Mouse (Mus musculus) lung, postnatal 36 days (tissue): ENCODE results near the gene BC067074.

Experiments
- DNase-seq: peaks from one replicate; pipeline ENCODE4 v3.0.0; 2022; ENCODE audit warnings: mixed read lengths

The BC067074 gene

GRCm38 (mm10) chr13:113324241-113324640, 31.3 kb downstream of the BC067074 start:
- no peak for DNase-seq

- no peak for DNase-seq
These were observed 32.7 kb downstream of the BC067074 start for GRCm38 (mm10) chr13:113325678-113326077.

- no peak for DNase-seq
These were observed 39.3 kb downstream of the BC067074 start for GRCm38 (mm10) chr13:113332256-113332655.

DNA sequence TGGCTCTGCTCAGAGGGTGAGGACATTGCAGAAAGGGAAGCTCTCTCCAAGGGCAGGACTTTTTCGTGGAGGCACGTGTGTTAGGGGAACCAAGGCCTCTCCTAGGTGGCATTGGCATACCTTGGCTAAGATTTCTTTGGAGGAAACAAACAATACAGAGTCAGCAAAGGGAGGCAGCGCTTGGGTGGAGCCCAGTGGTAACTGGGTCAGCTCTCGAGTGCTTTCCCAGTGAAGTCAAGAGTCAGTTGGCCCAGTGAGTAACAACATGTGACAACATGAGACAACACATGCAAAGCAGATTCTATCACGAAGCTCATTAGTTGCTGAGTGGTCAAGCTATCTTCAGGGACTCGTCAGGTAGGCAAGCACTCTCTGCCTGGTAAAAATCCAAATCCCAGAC, 40.4 kb downstream of the BC067074 start:
- DNase-seq, result peak; percentile 35

GRCm38 (mm10) chr13:113333931-113334330, 41.0 kb downstream of the BC067074 start:
- DNase-seq, result no peak

GRCm38 (mm10) chr13:113334773-113335172, 41.8 kb downstream of the BC067074 start:
- no peak for DNase-seq

- peak; percentile 87 for DNase-seq
These were observed 44.4 kb downstream of the BC067074 start for GRCm38 (mm10) chr13:113337223-113337858.

DNA sequence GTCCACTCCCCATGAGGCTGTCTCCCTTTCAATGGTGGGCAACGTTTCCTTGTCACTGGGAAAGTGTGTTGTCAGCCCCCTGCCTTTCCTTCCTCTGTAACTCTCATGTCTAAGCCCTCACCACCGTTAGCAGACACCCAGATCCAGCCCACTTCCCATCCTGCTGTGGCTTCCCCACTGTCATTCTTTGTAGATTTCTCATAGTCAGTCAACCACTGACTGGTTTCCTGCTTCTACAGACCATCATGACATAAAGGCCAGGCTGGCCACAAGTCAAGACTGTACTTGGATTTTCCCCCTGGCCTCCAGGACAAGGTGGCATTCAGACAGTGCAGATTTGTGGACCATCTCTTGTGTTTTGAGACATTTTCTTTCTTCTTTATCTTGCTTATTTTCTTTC, 47.7 kb downstream of the BC067074 start:
- no peak for DNase-seq

- DNase-seq, result no peak
These were observed 48.2 kb downstream of the BC067074 start for GRCm38 (mm10) chr13:113341161-113341560.

GRCm38 (mm10) chr13:113342355-113342919, 49.5 kb downstream of the BC067074 start:
- DNase-seq, result peak; percentile 63

- no peak for DNase-seq
These were observed 57.9 kb downstream of the BC067074 start for GRCm38 (mm10) chr13:113350743-113351430.

DNA sequence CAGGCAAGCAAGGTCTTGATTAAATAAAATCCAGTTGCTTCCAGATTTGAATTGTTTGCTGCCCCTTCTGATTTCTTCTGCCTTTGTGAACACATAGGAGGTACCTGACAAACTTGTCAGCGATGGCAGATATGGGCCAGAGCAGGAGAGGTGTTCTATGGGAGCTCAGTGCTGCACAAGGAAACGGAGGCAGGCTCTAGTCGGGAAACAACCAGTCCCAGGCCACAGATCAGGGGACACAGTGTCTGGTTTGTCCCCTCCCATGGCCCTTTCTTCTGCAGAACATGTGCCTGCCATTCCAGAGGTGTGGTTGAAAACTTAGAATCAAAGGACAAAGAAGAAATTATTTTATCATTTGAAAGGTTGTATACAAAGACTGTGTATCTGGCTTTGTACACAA, 60.6 kb downstream of the BC067074 start:
- DNase-seq, result no peak

DNA sequence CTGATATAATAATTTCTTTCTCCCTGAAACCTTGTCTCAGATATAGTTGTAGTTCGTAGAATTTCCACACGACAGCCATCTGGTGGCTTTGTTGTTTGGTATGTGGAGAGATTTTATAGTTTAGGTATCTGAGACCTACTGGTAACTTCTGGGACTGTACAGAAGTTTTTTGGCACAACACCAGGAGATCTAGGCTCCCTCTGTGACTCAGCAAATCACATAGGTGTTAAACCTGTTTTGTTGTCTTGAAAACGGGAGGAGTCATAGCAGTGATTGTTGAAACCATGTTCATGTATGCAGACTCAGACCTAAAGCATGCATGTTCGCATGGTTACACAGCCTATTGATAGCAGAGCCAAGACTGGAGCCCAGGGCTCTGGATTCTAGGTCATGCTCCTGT, 61.0 kb downstream of the BC067074 start:
- DNase-seq, result no peak

GRCm38 (mm10) chr13:113355022-113355421, 62.1 kb downstream of the BC067074 start:
- no peak for DNase-seq

GRCm38 (mm10) chr13:113357438-113358144, 64.6 kb downstream of the BC067074 start:
- DNase-seq, result no peak

DNA sequence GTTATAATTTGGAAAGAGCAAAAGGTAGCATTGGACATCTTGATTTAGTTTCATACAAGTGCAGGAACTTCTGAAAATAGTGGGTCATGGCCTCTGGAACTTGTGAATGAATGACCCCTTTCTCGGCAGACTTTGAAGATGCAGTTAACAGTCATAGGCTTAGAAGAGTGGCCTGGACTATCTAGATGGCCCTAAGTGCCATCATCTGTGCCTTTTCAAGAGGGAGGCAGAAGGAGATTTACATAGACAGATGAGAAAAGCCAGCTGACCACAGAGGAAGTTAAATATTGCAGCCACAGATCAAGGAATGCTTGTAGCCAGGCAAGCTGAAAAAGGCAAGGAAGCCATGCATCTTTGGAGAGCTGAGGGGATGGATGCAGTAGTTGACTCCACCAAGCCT, 66.7 kb downstream of the BC067074 start:
- DNase-seq, result no peak

GRCm38 (mm10) chr13:113365976-113366375, 73.0 kb downstream of the BC067074 start:
- no peak for DNase-seq

- no peak for DNase-seq
These were observed 76.1 kb downstream of the BC067074 start for GRCm38 (mm10) chr13:113368931-113369579.

GRCm38 (mm10) chr13:113369622-113370021, 76.7 kb downstream of the BC067074 start:
- DNase-seq, result no peak

DNA sequence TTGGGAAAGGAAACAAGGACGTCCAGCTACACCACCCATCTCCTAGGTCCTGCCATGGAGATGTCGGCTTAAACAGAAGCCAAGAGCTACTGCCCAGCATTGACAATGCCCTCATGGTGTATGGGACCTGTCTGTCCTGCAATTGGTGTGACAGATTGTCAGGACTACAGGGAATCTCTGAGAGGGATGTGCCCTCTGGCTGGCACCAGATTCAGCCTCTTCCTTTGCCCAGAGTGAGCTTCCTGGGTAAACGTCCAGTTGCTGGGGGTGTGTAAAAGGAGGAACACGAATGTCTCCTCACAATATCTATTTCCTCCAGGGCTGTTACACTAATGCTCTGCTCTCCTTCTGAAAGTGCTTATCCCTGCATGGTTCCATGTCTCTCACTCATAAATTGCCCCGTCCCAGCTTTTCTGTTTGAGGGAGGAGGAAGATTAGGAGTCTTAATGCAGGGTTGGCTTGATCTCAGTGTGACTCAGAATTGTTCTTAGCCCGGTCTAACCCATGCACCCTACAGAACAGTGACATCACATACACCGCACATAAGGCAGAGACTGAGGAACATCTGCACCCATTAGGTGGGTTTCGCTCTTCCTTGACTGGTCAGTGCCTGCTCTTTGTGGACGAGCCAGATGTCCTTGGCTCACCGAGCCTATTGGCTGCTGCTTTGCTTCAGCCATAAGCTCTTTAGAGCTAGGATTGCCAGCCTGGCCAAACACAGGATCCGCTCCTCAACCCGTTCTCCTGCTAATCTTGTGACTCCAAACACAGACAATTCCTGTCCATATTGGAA, 80.5 kb downstream of the BC067074 start:
- no peak for DNase-seq

DNA sequence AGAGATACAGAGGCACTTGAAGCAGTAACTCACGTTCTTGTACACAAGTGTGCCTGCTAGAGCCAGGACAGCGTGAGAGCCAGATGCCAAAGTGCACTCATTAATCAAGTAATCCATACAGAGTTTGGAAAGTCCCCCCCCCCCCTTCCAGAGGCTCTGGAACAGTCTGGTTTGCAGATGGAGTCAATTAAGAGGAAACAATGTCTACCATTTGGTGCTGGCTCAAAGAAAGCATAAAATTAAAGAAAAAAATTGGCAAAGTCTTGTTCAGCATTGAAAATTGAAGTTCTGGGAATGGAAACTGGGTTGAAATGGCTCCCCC, 81.1 kb downstream of the BC067074 start:
- DNase-seq, result no peak

GRCm38 (mm10) chr13:113377631-113378030, 84.7 kb downstream of the BC067074 start:
- DNase-seq, result no peak
